Mouse (Mus musculus): ENCODE results near the gene Abhd18.
"Not testable (repeated sequence)": the region's sequence is repeated elsewhere in the genome, so short reads cannot be mapped to it uniquely, and the experiment has no call there.

Abhd18 gene

DNA sequence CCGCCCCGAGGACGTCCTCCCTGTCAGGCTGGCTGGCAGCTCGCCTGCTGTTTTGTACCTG lies at the start of gene Abhd18:
Gene Abhd18 (plus strand): TSS at position 14 of the 61 bp plus-strand sequence.
- DNase-seq (ENCODE audit: extremely low read depth, low read depth) = not testable (repeated sequence)

DNA sequence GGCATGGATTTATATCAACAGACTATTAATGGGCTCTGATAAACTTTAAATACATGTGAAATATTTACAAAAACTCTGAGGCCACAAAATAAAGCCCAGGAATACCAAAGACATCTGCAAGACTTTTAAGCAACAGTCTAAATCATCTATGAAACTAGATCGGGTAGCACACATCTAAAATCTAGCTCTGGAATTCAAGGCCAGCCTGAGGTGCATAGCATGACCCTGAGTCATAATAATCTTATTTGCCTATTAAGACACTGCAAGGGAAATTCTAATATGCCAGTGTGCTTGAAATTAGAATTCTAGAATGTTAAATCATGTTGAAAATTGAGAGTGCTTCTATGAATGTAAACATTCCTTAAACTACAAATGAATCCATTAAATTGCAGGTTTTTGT lies 48.7 kb upstream of the Abhd18 start:
- DNase-seq (ENCODE audit: extremely low read depth, low read depth) = no peak

GRCm38 (mm10) chr3:40798500-40798899 lies 48.3 kb upstream of the Abhd18 start:
- DNase-seq (ENCODE audit: extremely low read depth, low read depth) = peak; percentile 81

- DNase-seq (ENCODE audit: extremely low read depth, low read depth) = peak; percentile 85
Measured at GRCm38 (mm10) chr3:40799530-40800372, 47.0 kb upstream of the Abhd18 start, which contains the start of gene Plk4. Gene Plk4 (plus strand): TSS chr3:40800019.

- peak; percentile 21 for DNase-seq (ENCODE audit: extremely low read depth, low read depth)
Measured at GRCm38 (mm10) chr3:40800373-40800823, 46.4 kb upstream of the Abhd18 start.

GRCm38 (mm10) chr3:40806871-40807270 lies 39.9 kb upstream of the Abhd18 start:
- no peak for DNase-seq (ENCODE audit: extremely low read depth, low read depth)

- no peak for DNase-seq (ENCODE audit: extremely low read depth, low read depth)
Measured at GRCm38 (mm10) chr3:40808686-40809085, 38.1 kb upstream of the Abhd18 start.

GRCm38 (mm10) chr3:40809894-40810293 lies 36.9 kb upstream of the Abhd18 start:
- no peak for DNase-seq (ENCODE audit: extremely low read depth, low read depth)

GRCm38 (mm10) chr3:40813275-40813674 lies 33.5 kb upstream of the Abhd18 start:
- DNase-seq (ENCODE audit: extremely low read depth, low read depth) = no peak

GRCm38 (mm10) chr3:40845521-40845920 lies 1.2 kb upstream of the Abhd18 start:
- DNase-seq (ENCODE audit: extremely low read depth, low read depth) = peak; percentile 6

- DNase-seq (ENCODE audit: extremely low read depth, low read depth) = peak; percentile 93
Measured at GRCm38 (mm10) chr3:40846473-40846956, 255 bp upstream of the Abhd18 start, which contains the start of gene Mfsd8. Gene Mfsd8 (minus strand): TSS chr3:40846886.

- peak; percentile 13 for DNase-seq (ENCODE audit: extremely low read depth, low read depth)
Measured at GRCm38 (mm10) chr3:40847018-40847417, 248 bp downstream of the Abhd18 start.

DNA sequence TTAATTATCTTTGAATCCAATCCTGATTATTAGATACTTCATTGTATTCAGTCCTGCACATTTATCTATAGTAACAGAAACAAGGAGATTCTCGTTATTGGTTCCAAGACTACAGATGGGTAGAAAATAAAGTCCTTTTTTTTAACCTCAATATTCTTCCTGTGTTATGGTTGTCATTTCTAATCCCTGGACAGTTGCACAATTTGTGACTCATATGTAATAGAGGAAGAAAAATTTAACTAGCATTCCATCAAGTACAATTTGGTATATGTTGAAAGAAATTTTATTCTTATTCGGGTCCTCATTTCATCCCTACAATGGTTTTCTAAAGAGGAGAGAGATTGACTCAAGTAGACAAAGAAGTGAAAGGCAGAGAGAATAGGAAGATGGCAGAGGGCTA lies 1.2 kb downstream of the Abhd18 start:
- DNase-seq (ENCODE audit: extremely low read depth, low read depth) = not testable (repeated sequence)

DNA sequence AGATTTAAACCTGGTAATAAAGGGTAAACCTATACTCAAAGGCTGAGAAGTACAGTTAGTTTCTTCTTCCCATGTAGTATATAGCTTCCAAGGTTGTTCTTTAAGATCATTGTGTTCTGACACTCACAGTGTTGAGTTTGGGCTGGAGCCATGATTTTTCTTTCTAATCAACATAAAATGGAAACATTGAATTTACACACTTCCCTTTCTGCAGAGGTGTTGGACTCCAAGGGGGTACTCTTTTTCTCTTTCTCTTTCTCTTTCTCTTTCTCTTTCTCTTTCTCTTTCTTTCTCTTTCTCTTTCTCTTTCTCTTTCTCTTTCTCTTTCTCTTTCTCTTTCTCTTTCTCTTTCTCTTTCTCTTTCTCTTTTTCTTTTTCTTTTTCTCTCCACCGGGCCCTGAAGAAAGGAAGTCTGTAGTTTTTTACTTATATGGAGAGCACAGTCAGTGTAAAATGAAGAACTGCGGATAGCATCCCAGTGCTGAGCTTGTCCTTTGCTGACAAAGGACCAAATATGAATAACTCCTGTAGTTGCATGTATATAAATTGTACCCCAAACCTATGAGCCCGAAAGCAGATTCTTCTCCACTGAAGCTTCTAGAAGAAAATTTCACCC lies 6.5 kb downstream of the Abhd18 start:
- not testable (repeated sequence) for DNase-seq (ENCODE audit: extremely low read depth, low read depth)

- DNase-seq (ENCODE audit: extremely low read depth, low read depth) = peak; percentile 93
Measured at GRCm38 (mm10) chr3:40893816-40894258, 47.1 kb downstream of the Abhd18 start.

DNA sequence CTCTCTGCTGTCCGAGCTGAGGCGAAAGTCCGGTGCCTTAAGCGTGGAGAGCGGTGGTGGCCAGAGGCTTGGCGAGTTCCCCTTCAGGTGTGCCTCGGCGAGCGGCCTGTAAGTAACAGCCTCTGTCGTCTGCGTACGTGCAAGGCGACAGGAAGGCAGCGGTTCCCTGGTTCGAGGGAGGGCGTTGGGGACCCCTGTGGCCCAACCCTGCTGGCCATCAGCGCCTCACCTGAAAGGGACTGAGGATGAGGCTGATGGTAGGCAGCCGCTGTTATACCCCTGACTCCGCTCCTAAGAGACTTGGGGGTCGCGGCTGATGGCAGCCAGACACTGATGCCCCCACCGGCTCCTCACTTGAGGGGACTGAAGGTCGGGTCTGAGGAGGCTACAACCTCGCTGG lies 47.6 kb downstream of the Abhd18 start:
- DNase-seq (ENCODE audit: extremely low read depth, low read depth) = peak; percentile 7

DNA sequence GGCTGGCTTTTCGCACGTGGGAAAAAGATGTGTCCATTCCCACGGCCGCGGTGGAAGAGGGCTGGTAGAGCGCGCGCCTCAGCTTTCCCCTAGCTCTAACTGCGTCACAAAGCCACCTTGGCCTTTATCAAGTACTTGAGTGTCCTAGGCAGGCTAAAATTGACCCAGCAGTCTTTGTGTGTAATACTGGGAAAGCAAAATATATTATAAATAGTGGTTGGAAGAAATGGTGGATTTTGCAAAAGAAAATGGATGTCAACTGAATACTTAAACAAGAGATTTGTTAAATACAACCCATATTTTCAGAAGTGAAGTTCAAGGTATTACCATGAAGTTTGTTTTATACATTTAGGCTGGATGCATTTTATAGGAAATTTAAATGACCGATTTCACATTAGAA lies 55.7 kb downstream of the Abhd18 start, which contains the start of gene 1700034I23Rik:
Gene 1700034I23Rik (minus strand): TSS at position 101 of the 400 bp plus-strand sequence.
- not testable (repeated sequence) for DNase-seq (ENCODE audit: extremely low read depth, low read depth)

- DNase-seq (ENCODE audit: extremely low read depth, low read depth) = no peak
Measured at GRCm38 (mm10) chr3:40938189-40938588, 91.4 kb downstream of the Abhd18 start.

- DNase-seq (ENCODE audit: extremely low read depth, low read depth) = no peak
Measured at GRCm38 (mm10) chr3:40938592-40938991, 91.8 kb downstream of the Abhd18 start.

DNA sequence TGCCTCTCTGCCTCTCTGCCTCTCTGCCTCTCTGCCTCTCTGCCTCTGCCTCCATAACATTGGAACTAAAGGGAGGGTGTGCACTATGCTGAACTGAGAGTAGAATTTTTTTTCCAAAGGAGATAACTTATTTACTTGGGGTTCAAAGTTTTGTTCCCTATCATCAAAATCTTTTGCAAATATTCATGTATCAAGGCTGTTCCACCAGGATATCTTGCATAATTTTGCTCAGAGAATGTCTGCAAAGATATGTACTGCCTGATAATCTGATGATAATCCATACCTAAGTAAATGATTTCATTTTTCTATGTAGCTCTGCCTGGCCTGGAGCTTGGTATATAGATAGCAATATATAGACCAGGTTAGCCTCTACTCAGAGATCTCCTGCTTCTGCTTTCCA lies 92.2 kb downstream of the Abhd18 start:
- DNase-seq (ENCODE audit: extremely low read depth, low read depth) = no peak

DNA sequence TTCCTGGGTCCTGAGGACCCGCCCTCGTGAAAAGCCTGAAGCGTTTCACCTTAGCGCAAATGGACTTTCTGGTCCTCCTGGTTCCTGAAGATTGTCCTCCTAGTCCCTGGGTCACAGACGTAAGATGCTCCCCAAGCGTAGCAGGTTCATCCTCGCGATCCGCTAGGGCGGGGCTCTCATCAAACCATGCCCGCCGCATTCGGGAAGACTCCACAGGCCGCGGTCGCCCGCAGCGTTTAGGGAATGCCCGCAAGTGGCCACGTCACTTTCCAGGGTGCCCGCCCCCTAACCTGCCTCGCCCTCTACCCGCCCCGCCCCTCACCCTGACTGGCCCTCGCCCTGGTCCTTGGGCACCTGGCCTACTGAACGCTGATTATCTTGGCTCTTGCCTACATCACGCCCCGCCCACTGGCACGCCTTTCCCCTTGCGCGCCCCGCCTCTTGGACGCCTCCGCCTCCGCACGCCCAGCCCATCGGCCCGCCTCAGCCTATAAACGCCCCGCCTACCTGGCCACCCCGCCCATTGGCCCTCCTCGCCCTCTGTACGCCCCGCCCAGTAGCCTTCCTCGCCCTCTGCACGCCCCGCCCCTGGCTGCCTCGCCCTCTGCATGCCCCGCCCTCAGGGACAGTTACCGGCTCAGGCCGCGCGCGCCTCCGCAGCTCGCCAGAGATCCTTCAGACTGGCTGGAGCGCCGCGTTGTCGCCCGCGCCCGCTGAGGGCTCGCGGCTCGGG lies 102.6 kb downstream of the Abhd18 start, which contains the start of gene Larp1b:
Gene Larp1b (plus strand): TSS at position 659 of the 733 bp plus-strand sequence.
- peak; percentile 75 for DNase-seq (ENCODE audit: extremely low read depth, low read depth)

Data from MEL-GATA-1-ER (cell line).